Mouse (Mus musculus): ENCODE data around the gene Rangrf. TPM values are rescaled to one million over a fixed set of nuclear protein-coding genes. Genes with fewer than 3 reads are reported as not detected.

Gene Rangrf
- polyA plus RNA-seq, 1 experiment = 98.6 TPM

DNA sequence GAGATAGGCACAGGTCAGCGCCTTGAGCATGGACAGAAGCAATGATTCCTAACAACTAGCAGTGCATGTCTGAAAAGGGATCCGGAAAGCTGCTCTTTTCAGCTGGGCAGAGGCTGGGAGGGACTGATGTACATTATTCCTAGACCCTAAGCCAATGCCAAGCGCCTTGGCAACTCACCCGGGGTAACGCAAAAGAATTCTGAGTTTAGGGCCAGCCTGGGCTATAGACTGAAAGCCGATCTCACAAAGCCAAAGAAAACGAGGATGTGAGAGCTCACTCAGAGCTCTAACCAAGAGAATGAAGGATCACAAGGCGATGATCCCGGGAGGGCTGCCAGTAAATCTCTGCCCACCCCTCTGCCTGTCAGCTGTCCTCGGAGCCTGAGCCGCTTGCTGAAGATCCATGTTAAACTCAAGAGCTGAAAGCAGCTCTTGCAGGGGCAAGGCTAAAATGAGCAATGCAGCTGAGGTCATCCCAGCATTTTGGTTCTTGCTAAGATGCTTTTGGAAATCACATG is 12.4 kb upstream of the Rangrf start:
- Histone ChIP-seq H3K36me3 (ENCODE audit: control insufficient read depth, insufficient read depth, low read length, poor library complexity, severe bottlenecking) (peaks cover 63% of the 10 kb centered on the region), H3K9ac (ENCODE audit: low read depth, poor library complexity, severe bottlenecking) (no peak overlapping the region), H3K4me3 (ENCODE audit: low read depth, low read length) (no peak overlapping the region), H3K4me1 (ENCODE audit: control insufficient read depth, insufficient read depth, low read length) (no peaks in the 10 kb centered on the region), H3K27ac (ENCODE audit: insufficient read depth, low read length) (no peak overlapping the region), H3K27me3 (ENCODE audit: control insufficient read depth, insufficient read depth, low read length, poor library complexity, severe bottlenecking) (no peaks in the 10 kb centered on the region), H3K9me3 (replicated peaks; ENCODE audit: control insufficient read depth, insufficient read depth, low read length, poor library complexity, severe bottlenecking) (no peaks in the 10 kb centered on the region)
- TF ChIP-seq POLR2A (IDR thresholded peaks at IDR 0.05; ENCODE audit: insufficient read depth, low read length) (no peak), EP300 (IDR thresholded peaks at IDR 0.05; ENCODE audit: insufficient read depth, low read depth, low read length) (no peak), CTCF (IDR thresholded peaks at IDR 0.05; ENCODE audit: low read depth, low read length) (no peak)

DNA sequence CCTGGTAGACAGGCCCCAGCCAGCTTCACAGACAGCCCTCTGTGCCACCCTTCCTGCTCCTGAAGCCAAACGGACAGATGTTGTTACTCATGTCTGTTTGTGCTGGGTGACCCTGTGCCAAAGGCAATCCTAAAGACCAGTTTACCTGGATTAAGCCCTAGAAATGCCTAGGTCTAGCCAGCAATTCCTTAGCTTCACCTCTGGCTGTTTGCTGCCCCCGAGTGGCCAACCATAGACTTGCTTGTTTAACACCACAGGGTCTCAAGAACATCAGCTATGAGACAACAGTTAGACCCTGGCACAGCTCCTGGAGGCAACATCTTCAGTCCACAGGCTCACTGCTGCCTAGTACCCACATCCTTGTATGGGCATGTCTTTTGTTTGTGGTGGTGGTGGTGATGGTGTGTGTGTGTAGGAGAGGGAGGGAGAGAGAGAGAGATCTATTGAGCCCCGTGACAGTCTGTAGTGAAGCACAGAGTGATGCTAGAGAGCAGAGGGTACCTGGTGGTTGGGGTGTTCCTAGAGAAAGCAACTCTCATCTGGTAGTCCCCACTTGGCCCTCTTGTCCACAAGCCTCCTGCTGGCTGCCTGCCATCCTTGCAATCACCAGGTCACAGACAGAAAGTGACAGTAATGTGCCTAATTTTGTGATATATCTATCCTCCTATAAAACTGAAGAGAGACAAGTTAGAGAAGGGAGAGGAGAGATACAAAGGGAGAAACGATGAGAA is 7.8 kb upstream of the Rangrf start:
- Histone ChIP-seq H3K27ac (ENCODE audit: insufficient read depth, low read length) (no peak overlapping the region), H3K9me3 (replicated peaks; ENCODE audit: control insufficient read depth, insufficient read depth, low read length, poor library complexity, severe bottlenecking) (no peaks in the 10 kb centered on the region), H3K4me3 (ENCODE audit: low read depth, low read length) (no peak overlapping the region), H3K36me3 (ENCODE audit: control insufficient read depth, insufficient read depth, low read length, poor library complexity, severe bottlenecking) (peaks cover 21% of the 10 kb centered on the region), H3K9ac (ENCODE audit: low read depth, poor library complexity, severe bottlenecking) (no peak overlapping the region), H3K4me1 (ENCODE audit: control insufficient read depth, insufficient read depth, low read length) (no peaks in the 10 kb centered on the region), H3K27me3 (ENCODE audit: control insufficient read depth, insufficient read depth, low read length, poor library complexity, severe bottlenecking) (no peaks in the 10 kb centered on the region)
- TF ChIP-seq POLR2A (IDR thresholded peaks at IDR 0.05; ENCODE audit: insufficient read depth, low read length) (no peak), CTCF (IDR thresholded peaks at IDR 0.05; ENCODE audit: low read depth, low read length) (peak; percentile 85)

DNA sequence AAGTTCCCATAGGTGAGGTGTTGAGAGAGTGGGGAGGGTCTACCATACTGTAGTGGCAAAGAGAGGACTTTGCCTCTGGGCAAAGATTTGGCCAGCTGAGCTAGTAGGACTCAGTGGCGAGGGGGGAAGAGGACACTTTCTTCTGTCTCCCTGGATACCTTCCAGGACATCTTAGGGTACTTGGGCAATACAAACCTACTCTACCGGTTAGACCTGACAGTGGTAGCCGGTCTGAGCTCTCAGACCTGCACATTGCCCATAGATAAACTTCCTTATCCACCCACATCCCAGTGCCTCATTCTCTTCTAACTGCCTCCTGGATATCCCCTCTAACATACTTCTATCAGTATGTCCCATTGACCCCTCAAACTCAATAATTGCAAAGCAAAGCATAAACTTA is 5.9 kb upstream of the Rangrf start:
- no peak overlapping the region for H3K9ac ChIP-seq (ENCODE audit: low read depth, poor library complexity, severe bottlenecking)
- H3K4me3 ChIP-seq (ENCODE audit: low read depth, low read length) = no peak overlapping the region
- no peaks in the 10 kb centered on the region for H3K27me3 ChIP-seq (ENCODE audit: control insufficient read depth, insufficient read depth, low read length, poor library complexity, severe bottlenecking)
- H3K9me3 ChIP-seq (replicated peaks; ENCODE audit: control insufficient read depth, insufficient read depth, low read length, poor library complexity, severe bottlenecking) = no peaks in the 10 kb centered on the region
- peaks cover 5% of the 10 kb centered on the region; the same call in 1 of the 2 replicates for H3K36me3 ChIP-seq (ENCODE audit: control insufficient read depth, insufficient read depth, low read length, poor library complexity, severe bottlenecking)
- TF ChIP-seq CTCF (IDR thresholded peaks at IDR 0.05; ENCODE audit: low read depth, low read length) (no peak), EP300 (IDR thresholded peaks at IDR 0.05; ENCODE audit: insufficient read depth, low read depth, low read length) (no peak), POLR2A (IDR thresholded peaks at IDR 0.05; ENCODE audit: insufficient read depth, low read length) (no peak)
- no peak overlapping the region for H3K27ac ChIP-seq (ENCODE audit: insufficient read depth, low read length)
- no peaks in the 10 kb centered on the region for H3K4me1 ChIP-seq (ENCODE audit: control insufficient read depth, insufficient read depth, low read length)

DNA sequence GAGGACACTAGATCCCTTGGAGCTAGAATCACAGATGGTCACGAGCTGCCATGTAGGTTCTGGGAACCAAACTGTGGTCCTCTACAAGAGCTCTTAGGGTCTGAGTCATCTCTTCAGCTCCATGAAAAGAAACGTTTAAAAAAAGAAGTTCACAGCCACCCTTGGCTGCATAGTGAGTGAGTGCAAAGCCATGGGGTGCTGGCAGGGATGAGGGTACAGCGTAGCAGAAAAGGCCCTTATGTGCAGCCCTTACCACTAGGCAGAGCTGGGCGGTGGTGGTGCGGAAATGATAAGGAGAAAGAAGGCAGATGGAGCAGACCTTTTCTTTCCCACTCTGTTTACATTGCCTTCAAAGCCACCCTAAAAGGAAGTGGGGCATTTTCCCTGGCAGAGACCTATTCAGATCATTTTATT is 4.3 kb upstream of the Rangrf start:
- Histone ChIP-seq H3K36me3 (ENCODE audit: control insufficient read depth, insufficient read depth, low read length, poor library complexity, severe bottlenecking) (no peaks in the 10 kb centered on the region), H3K9ac (ENCODE audit: low read depth, poor library complexity, severe bottlenecking) (no peak overlapping the region), H3K4me3 (ENCODE audit: low read depth, low read length) (no peak overlapping the region), H3K9me3 (replicated peaks; ENCODE audit: control insufficient read depth, insufficient read depth, low read length, poor library complexity, severe bottlenecking) (no peaks in the 10 kb centered on the region), H3K27me3 (ENCODE audit: control insufficient read depth, insufficient read depth, low read length, poor library complexity, severe bottlenecking) (no peaks in the 10 kb centered on the region), H3K27ac (ENCODE audit: insufficient read depth, low read length) (no peak overlapping the region), H3K4me1 (ENCODE audit: control insufficient read depth, insufficient read depth, low read length) (no peaks in the 10 kb centered on the region)
- no peak for TF ChIP-seq CTCF (IDR thresholded peaks at IDR 0.05; ENCODE audit: low read depth, low read length)
- no peak for TF ChIP-seq POLR2A (IDR thresholded peaks at IDR 0.05; ENCODE audit: insufficient read depth, low read length)
- no peak for TF ChIP-seq EP300 (IDR thresholded peaks at IDR 0.05; ENCODE audit: insufficient read depth, low read depth, low read length)

DNA sequence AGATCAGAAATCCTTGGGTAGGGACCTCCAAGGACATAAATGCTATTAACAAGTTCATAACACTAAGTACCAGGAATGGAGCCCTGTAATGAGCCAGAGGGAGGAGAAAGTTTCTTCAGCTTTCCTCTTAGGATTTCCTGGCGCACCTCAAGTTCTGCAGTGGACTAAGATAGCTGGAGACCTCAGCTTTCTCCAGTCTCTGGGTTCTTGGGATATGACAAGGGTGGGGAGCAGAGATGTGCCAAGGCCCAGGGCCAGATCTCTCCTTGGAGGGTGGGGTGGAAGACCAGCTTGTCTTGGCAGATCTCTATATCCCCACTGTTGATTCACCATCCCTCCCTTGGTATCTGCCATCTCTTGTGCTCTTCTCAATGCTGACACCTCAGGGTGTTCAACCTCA is 616 bp upstream of the Rangrf start:
- Histone ChIP-seq H3K36me3 (ENCODE audit: control insufficient read depth, insufficient read depth, low read length, poor library complexity, severe bottlenecking) (no peaks in the 10 kb centered on the region), H3K9ac (ENCODE audit: low read depth, poor library complexity, severe bottlenecking) (no peak overlapping the region), H3K9me3 (replicated peaks; ENCODE audit: control insufficient read depth, insufficient read depth, low read length, poor library complexity, severe bottlenecking) (no peaks in the 10 kb centered on the region), H3K4me3 (ENCODE audit: low read depth, low read length) (no peak overlapping the region), H3K27me3 (ENCODE audit: control insufficient read depth, insufficient read depth, low read length, poor library complexity, severe bottlenecking) (no peaks in the 10 kb centered on the region), H3K4me1 (ENCODE audit: control insufficient read depth, insufficient read depth, low read length) (no peaks in the 10 kb centered on the region), H3K27ac (ENCODE audit: insufficient read depth, low read length) (no peak overlapping the region)
- TF ChIP-seq CTCF (IDR thresholded peaks at IDR 0.05; ENCODE audit: low read depth, low read length) = no peak
- TF ChIP-seq POLR2A (IDR thresholded peaks at IDR 0.05; ENCODE audit: insufficient read depth, low read length) = no peak
- TF ChIP-seq EP300 (IDR thresholded peaks at IDR 0.05; ENCODE audit: insufficient read depth, low read depth, low read length) = no peak

DNA sequence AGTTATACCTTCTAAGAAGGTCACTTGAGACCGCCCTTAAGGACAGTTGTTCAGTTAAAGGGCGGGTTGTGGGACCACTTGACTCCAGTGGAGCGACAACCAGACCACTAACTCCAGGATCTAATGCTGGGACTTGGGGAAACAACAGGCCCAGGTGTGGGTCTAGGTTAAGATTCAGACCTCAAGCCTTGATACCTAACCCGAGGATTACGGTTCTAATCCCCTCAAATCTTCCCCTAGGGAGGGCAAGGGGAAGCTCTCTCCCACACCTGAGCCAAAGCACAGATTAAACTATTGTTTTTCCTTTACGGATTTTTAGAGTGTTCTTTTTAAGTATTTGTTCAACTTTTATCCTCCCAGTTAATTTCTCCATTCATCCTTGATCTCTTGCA is 930 bp downstream of the Rangrf start:
- no peak for TF ChIP-seq EP300 (IDR thresholded peaks at IDR 0.05; ENCODE audit: insufficient read depth, low read depth, low read length)
- no peak for TF ChIP-seq POLR2A (IDR thresholded peaks at IDR 0.05; ENCODE audit: insufficient read depth, low read length)
- TF ChIP-seq CTCF (IDR thresholded peaks at IDR 0.05; ENCODE audit: low read depth, low read length) = no peak
- Histone ChIP-seq H3K9me3 (replicated peaks; ENCODE audit: control insufficient read depth, insufficient read depth, low read length, poor library complexity, severe bottlenecking) (no peaks in the 10 kb centered on the region), H3K36me3 (ENCODE audit: control insufficient read depth, insufficient read depth, low read length, poor library complexity, severe bottlenecking) (peaks cover 4% of the 10 kb centered on the region; the same call in 1 of the 2 replicates), H3K9ac (ENCODE audit: low read depth, poor library complexity, severe bottlenecking) (peak overlapping the region; percentile 71), H3K27ac (ENCODE audit: insufficient read depth, low read length) (peak overlapping the region; percentile 16; the same call in 1 of the 2 replicates), H3K4me1 (ENCODE audit: control insufficient read depth, insufficient read depth, low read length) (no peaks in the 10 kb centered on the region), H3K4me3 (ENCODE audit: low read depth, low read length) (peak overlapping the region; percentile 55), H3K27me3 (ENCODE audit: control insufficient read depth, insufficient read depth, low read length, poor library complexity, severe bottlenecking) (no peaks in the 10 kb centered on the region)

All from ES-Bruce4 (cell line).